Mouse (Mus musculus): ENCODE results near the gene Erbin. TPM values are rescaled to one million over a fixed set of nuclear protein-coding genes. Genes with fewer than 3 reads are reported as not detected.

Gene Erbin
- total RNA-seq, 2 experiments from 2014 or later: 40.6 to 45.3 TPM

DNA sequence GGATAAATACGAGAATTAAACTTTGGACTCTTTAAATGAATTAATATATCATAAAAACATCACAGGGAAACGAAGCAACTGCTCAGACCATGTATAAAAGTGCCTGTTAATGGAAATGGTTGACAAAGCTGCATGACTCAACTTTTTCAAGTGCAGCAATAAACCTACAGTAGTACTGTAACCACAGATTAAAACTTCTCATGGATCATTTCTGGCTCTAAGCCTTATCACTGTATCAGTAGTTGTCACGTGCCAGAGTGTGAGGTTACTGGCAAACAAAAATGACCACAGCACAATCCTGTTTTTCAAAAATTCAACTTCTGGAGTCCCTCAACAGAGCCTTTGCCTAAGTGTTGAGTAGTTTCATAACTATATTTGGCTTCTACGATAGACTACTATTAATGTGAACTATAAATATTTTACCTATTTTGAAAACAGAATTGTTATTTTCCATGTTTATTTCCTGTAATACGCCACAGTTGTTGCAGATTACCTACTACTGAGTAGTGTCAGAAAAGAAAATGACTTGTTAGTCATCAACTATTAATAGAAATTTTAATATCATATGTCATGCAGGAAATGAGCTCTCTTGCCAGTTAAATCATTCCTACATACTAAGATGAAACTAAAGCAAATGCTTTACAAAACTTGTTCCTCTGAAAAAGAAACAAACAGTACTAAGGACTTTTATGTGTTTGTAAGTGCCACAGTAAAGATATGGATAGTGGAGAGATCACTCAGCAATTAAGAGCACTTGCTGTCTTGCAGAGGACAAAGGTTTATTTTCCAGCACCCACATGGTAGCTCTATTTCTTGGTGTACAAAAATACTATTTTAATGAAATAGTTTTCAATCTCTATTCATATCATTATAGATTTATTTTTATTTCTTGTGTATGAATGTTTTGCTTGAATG, 78.8 kb downstream of the Erbin start:
- intact Hi-C loops (cut with DNase I): loop anchor here (5.0 kb wide), 1 partner anchor 206 kb away; no protein-coding TSS in a partner anchor
- H3K4me3 ChIP-seq: no peak overlapping the region
- DNase-seq: no peak
- peak overlapping the region; percentile 80 for H3K27ac ChIP-seq
- no peak for TF ChIP-seq CTCF (IDR thresholded peaks at IDR 0.05)

DNA sequence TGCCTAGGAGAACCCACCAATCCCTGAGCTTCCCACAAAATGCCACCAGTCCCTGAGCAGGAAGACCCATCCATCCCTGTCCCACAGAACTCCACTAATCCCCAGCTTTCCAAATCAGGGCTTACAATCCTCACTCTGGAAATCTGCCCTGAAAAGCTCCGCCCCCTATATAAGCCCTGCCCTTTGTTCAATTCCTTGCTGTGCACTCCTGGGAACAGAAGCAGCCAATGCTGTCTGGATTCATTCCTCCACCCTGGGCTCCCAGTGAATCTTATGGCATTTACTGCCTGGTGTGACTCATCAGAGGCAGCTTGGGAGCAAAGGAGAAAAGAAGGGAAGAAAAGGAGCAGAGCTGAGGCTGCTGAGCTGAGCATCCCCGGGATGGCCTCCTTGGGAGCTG, 81.7 kb downstream of the Erbin start:
- H3K4me3 ChIP-seq: no peak overlapping the region
- H3K27ac ChIP-seq: no peak overlapping the region
- no peak for TF ChIP-seq CTCF (IDR thresholded peaks at IDR 0.05)
- DNase-seq: peak; percentile 26
- intact Hi-C loops (cut with DNase I): no loop called here

DNA sequence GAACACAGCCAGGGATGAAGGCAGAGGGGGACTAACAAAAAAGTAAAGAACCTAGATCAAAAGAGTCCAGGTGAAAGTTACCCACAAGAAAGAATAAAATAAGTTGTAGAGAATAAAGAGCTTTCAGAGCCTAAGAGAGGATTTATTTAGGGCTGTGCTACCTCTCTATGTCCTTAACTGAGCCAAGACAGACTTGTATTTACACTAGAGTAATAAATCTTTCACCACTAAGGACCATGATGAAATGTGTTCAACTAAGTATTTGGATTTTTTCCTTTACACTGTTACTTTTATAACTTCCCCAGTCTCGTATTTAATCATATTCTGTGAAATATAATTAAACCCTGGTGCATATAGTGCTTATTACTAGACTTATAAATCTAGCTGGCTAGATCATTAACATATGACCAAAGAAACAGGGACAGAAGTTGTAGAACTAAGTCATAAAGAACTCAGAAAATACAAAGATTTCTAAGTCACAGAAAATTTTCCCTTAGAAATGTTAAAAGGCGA, 90.6 kb downstream of the Erbin start:
- intact Hi-C loops (cut with DNase I): no loop called here
- no peak for DNase-seq
- TF ChIP-seq CTCF (IDR thresholded peaks at IDR 0.05): no peak
- Histone ChIP-seq H3K27ac (no peak overlapping the region), H3K4me3 (no peak overlapping the region)

DNA sequence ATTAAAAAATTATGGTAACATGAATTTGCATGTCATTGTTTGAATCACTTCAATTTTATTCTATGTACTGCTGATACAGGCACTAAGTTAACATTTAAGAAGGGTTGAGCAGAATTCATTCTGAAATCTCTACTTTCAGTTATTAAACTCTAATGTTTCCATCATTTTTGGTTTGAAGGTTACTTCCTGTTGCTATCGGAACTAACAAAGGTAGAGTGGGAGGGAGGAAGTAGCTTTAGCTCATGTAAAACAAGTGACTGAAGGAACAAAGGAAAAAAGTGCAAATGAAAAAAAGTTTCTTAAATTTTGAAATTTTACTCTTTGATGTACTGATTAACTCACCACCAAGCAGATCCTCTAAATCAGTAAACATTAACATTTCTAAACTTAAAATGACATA, 98.0 kb downstream of the Erbin start:
- H3K4me3 ChIP-seq: no peak overlapping the region
- no peak overlapping the region for H3K27ac ChIP-seq
- no peak for TF ChIP-seq CTCF (IDR thresholded peaks at IDR 0.05)
- intact Hi-C loops (cut with DNase I): no loop called here
- DNase-seq: no peak

DNA sequence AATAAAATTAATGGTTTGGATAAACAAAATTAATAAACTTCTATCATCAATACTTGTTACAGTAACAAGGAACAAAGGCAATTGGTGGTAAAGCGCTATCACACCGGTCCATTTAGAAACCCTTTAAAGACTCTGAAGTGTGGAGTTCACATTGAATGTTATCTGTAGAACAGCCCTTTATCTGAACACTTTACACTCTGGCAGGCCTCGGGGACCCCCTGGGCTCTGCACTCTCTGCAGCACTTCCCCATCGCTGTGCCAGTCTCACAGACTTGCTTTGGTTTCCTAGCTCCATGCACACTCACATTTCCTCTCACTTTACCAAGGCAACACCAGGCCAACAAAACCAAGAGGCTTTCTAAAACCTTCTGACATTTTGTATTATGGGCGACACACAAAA, 100.9 kb downstream of the Erbin start:
- TF ChIP-seq CTCF (IDR thresholded peaks at IDR 0.05): no peak
- intact Hi-C loops (cut with DNase I): no loop called here
- Histone ChIP-seq H3K4me3 (no peak overlapping the region), H3K27ac (no peak overlapping the region)
- no peak for DNase-seq

DNA sequence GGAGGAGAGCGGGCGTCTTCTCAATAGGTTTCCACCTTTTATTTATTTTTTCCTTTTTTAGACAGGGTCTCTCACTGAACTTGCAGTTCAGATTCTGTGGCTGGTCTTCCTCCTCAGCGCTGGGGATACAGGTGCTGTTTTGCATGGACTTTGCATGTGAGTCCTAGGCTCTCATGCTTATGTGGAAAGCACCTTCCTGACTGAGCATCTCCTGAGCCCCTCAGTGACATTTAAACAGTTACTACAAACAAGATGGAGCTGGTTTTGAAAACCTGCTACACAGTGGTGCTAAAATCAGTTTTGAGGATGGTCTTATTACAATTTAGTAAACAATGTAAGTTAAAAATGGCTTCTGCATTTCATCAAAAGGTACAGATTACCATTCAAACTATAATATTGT, 102.4 kb downstream of the Erbin start:
- no peak overlapping the region for H3K4me3 ChIP-seq
- TF ChIP-seq CTCF (IDR thresholded peaks at IDR 0.05): no peak
- no peak overlapping the region for H3K27ac ChIP-seq
- intact Hi-C loops (cut with DNase I): no loop called here
- no peak for DNase-seq

DNA sequence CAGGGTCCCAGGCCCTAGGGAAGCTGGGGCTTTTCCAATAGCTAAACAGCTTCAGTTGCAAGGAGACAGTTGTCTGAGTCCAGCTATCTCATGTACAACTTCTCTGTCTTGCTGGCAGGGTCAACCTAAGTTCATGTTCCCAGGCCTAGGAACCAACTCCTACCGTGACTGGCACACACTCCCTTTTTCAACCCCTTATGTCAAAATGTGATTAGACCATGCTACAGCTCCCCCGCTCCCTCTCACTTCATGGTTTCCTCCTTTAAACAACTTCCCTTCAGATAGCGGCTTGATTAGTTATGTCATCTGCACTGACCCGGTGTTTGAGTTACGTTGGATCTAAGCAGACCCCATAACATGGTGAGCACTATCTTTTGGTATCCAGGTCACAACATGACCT, 112.8 kb downstream of the Erbin start:
- no peak for TF ChIP-seq CTCF (IDR thresholded peaks at IDR 0.05)
- H3K4me3 ChIP-seq: no peak overlapping the region
- no peak for DNase-seq
- intact Hi-C loops (cut with DNase I): no loop called here
- H3K27ac ChIP-seq: no peak overlapping the region

DNA sequence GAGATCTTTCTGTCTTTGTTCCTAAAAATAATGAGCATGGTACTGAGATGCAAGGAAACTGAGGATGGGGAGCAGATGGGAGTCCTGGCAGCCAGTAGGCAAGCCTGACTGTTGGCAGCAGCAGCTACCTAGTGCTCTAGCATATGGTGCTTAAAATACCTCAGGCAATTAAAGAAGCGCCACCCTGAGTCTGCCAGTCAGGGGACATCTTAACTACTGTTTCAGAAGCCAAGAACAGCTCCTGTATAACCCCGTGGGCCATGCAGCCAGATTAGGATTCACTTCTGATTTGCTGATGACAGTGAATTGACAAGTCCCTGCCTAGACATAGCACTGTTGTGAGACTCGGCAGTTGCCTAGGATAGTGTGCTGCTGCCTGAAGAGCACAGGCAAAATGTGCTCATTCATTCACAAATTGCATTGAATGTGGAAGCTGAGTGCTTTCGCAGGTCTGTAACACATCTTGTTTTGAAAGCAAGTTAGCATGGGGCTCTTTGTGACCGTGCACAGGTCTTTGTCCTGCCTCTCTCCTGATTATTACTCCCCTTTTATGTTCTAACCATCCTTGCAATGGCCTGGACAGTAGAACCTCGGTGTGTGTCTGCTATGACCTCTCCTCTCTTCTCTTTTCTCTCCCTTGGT, 114.0 kb downstream of the Erbin start:
- intact Hi-C loops (cut with DNase I): no loop called here
- H3K27ac ChIP-seq: 0 out of 2 replicates have a peak overlapping the region, but pooled peaks have one; percentile 10
- peak; percentile 59 for DNase-seq

DNA sequence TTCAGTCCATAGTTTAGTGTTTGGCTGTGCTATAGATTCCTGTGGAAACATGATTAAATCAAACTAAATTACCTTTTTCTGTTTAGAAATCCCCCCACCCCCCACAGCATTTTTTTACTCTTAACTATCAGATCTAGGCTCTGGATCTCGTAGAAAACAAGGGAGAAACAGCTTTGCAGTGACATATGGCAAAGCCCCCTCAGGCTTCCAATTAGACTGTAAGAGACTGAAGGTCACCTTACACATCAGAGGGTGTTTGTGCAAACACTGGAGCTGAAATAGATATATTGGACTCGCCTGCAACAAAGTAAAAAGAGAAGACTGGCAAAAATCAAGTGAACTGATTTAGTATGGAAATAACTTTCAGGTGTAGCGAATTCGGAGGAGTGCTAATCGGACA, 116.6 kb downstream of the Erbin start:
- no peak for TF ChIP-seq CTCF (IDR thresholded peaks at IDR 0.05)
- no peak overlapping the region for H3K4me3 ChIP-seq
- H3K27ac ChIP-seq: no peak overlapping the region

More for the DNA sequence above, 114.0 kb downstream of the Erbin start:
- TF ChIP-seq CTCF (IDR thresholded peaks at IDR 0.05): no peak
- no peak overlapping the region for H3K4me3 ChIP-seq

DNA sequence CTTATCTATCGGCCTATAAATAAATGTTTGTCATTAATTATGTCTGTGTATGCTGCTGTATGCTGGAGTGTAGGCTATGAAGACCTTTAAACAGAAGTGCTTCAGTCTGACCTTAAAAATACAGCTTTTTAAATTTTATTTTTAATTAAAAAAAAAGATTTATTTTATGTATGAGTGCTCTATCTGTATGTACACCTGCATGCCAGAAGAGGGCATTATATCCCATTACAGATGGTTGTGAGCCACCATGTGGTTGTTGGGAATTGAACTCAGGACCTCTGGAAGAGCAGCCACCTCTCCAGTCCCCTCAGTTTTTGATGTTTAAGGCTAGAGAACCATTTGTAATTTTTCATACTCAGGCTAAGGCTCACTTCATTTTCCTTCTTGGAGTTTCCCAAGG, 119.3 kb downstream of the Erbin start:
- TF ChIP-seq CTCF (IDR thresholded peaks at IDR 0.05): peak; percentile 17; the same call in 1 of the 2 replicates
- intact Hi-C loops (cut with DNase I): no loop called here

More for the DNA sequence above, 116.6 kb downstream of the Erbin start:
- intact Hi-C loops (cut with DNase I): no loop called here
- DNase-seq: no peak

DNA sequence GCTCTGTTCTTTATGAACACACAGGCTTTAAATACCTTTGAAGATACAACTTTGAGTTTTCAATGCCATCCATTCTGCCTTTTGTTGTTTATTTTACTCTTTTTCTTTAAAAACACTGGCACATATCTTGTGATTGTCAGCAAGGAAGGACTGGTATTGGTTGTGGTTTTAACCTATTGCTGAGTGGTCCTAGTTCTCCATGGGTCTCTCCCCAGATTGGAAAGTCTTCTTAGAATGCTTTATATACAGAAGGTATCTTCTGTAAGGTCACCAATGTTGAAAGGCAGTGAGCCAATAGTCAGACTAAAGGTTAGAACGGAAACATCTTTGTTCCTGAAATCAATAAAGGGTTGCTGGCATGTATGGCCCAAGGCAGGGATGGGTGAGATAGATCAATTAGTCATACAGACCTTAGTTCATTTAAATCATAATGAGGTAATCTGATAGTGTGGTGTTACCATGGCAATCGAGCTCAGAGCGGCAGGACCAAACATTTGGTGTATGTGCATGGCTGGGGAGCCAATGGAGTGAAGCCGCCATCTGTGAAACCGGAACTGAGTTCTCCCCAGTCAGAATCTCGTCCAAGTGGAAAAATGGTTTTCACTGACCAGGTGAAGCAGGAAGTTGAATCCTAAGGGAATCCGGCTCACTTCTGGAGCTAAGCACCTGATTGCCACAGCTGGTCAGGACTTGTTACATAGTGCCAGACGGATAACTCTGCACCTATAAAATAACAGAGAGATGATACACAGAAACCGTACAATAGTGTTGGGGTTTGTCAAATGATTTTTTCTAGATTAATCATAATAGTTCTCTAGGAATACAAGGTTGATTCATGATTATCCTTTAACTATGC, 125.4 kb downstream of the Erbin start:
- intact Hi-C loops (cut with DNase I): no loop called here
- Histone ChIP-seq H3K27ac (no peak overlapping the region), H3K4me3 (no peak overlapping the region)
- no peak for TF ChIP-seq CTCF (IDR thresholded peaks at IDR 0.05)
- DNase-seq: no peak

More for the DNA sequence above, 119.3 kb downstream of the Erbin start:
- Histone ChIP-seq H3K27ac (no peak overlapping the region), H3K4me3 (no peak overlapping the region)
- DNase-seq: no peak

DNA sequence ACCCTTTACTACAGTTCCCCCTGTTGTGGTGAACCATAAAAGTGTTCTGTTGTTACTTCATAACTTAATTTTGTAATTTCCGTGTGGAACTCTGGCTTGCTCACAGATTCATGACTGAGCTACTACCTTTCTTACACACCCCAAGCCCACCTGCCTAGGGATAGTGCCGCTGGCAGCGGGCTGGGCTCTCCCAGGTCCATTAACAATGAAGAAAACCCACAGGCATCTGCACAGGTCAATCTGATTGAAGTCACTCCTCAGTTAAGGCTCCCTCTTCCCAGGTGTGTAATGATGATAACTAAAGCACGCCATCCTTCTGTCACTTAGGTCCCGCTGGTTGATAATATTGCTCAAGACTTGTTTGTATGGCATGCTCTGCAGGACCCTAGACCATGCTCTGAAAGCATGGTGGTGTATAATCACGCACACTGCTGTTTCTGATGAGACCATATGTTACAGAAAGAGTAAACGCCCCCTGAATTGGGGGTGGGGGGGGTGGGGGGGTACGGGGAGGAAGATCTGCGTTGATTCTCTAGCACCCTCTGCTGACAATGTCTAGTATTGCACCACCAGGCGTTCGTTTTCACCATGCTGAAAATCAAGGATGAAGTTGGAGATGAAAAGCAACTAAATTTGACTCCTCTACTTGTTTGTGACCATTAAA, 140.3 kb downstream of the Erbin start:
- DNase-seq: no peak

More for the DNA sequence above, 140.3 kb downstream of the Erbin start:
- intact Hi-C loops (cut with DNase I): loop anchor here (5.0 kb wide), 1 partner anchor 78 kb away; no protein-coding TSS in a partner anchor
- H3K27ac ChIP-seq: no peak overlapping the region
- peak; percentile 88 for TF ChIP-seq CTCF (IDR thresholded peaks at IDR 0.05)
- no peak overlapping the region for H3K4me3 ChIP-seq
